Mouse (Mus musculus) neutrophil, adult 59 days (primary cell): ENCODE results near the gene Cass4. TPM values are rescaled to one million over a fixed set of nuclear protein-coding genes. Genes with fewer than 3 reads are reported as not detected.

Experiments
- total RNA-seq, 2 experiments: library from RNA; stranded (reverse); gene quantifications; 1 replicate in 1 of 2; 2 replicates in 1 of 2; pipeline ENCODE4 v1.2.4; 2023

Cass4 gene
- 10 to 100 TPM; 21.1 to 31.3 TPM for total RNA-seq

GRCm38 (mm10) chr2:172393391-172394051 is at the start of gene Cass4:
Gene Cass4 (plus strand): TSS chr2:172393794.

DNA sequence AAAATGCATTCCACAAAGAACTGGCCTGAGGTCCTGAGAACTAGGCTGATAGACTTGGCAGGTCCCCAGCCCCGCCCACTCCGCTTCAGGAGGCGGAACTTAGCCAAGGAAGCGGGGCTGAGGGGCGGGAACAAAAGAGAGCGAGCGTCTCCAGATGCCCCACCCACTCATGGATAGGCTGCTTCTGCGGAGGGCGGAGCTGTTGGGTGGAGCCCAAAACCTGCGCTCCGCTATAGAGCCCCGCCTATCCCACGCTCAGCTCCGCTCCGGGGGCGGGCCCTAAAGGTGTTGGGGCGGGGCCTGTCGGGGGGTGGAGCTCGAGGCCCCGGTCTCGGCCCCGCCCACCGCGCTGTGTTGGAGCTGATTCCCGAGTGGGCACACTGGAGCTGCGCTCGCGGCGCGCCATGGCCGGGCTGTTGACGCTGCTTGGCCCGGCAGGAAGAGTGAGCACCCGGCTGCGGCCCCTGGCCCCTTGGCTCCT is 48.3 kb upstream of the Cass4 start, which contains the start of gene Fam210b:
Fam210b (plus strand) TSS at position 308 of the 481 bp plus-strand sequence.

DNA sequence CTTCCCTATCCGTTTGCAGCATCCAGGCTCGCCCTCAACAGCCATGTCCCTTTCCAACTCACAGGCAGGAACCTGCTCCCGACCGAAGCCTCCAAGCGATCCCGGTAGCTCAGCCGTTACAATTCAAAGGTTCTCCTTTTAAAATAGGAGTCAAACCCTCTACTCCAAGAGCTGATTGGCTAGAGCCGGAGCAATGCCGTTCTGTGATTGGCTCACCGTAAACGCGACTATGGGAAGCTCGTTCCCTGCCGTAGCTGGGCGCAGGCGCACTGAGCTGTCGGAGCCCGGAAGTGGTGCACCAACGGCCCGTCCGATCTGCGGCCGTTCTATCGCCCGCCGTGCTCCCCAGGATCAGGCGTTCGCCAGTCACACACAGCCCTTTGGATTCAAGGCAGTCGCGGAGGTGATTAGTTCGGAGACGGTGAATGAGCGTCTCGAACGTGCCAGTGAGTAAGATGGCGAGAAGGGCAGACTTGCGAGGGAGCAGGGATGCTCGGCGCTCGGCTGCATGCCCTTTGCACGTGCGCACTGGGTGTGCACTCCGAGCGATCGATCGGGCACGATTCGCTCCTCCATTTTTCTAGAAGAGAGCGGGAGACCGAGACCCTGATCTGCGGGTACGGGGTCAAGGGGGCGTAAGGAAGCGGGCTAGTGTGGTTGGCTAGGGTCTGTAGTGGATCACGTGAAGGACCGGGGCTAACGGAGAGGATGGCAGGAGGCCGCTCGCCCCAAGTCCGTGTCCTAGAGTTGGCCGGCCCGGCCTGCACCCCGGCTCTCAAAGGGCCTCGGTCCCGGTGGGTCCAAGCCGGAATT is 23.0 kb upstream of the Cass4 start, which contains the start of the genes Aurka and Cstf1:
Aurka (minus strand) TSS at position 125 of the 813 bp plus-strand sequence.
Cstf1 (plus strand) TSS at position 271 of the 813 bp plus-strand sequence.

DNA sequence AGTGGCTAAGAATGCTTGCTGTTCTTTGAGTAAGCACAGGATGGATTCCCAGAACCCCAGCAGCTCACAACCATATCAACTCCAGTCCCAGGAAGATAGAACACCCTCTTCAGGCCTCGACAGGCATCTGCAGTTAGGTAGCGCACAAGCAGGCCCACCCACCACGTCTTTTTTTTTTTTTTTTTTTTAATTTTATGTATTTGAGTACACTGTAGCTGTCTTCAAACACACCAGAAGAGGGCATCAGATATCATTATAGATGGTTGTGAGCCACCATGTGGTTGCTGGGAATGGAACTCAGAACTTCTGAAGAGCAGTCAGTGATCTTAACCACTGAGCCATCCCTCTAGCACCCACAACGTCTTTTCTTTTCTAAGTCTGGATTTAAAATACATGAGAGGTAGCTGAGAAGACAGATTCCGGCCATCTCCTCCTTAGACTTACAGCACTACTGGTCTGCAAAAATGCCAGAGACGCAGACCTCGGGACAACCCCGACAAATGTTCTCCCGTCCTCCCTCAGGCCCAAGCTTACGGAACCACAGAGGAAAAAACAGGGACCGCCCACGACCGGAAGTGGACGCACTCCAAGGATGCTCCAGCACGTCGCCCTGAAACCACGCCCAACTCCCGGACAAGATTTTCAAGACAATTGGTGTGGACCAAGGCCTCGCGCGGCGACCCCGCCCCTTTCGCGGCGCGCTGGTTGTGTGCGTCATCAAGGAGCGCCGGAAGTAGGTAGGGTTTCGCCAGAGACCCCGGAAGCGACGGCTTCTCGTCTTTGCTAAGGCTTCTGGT is 46.4 kb downstream of the Cass4 start, which contains the start of gene Rtf2:
Rtf2 (plus strand) TSS at position 714 of the 797 bp plus-strand sequence.

DNA sequence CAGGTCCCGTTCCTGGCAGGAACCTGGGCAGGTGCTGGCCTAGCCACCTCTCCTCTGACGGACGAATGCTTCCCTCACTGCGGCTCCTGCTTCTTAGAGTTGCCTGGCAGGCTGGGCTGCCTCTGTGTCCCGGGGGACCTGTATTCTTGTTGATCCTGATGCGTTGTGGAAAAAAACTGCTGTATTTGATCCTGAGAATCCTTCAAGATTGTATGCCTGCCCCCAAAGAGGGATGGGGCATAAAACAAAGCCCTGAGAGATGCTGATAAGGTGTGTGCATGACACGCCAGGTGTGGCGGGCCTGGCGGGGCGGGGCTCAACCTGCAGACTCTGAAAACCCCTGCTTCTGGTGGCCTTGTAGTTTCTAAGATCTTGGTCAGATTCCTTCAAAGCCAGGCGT is 64.9 kb downstream of the Cass4 start, which contains the start of gene Gcnt7:
Gcnt7 (minus strand) TSS at position 101 of the 400 bp plus-strand sequence.

GRCm38 (mm10) chr2:172472318-172472717 is 78.7 kb downstream of the Cass4 start, which contains the start of gene Fam209:
Gene Fam209 (plus strand): TSS chr2:172472520.

Other genes with a start within 250 kb of the Cass4 start
- not detected for gene Mc3r, start 145.3 kb upstream of the Cass4 start, total RNA-seq
- gene Fam210b, start 48.2 kb upstream of the Cass4 start, total RNA-seq = 1 to 10 TPM; 3.6 to 4.1 TPM
- 10 to 100 TPM; 48.2 to 48.4 TPM for gene Aurka, start 23.3 kb upstream of the Cass4 start, total RNA-seq
- gene Cstf1, start 23.1 kb upstream of the Cass4 start, total RNA-seq = 10 to 100 TPM; 17.8 to 22.4 TPM
- 100 to 1,000 TPM; 117 to 129 TPM for gene Rtf2, start 46.8 kb downstream of the Cass4 start, total RNA-seq
- not detected for gene Gcnt7, start 64.8 kb downstream of the Cass4 start, total RNA-seq
- gene Fam209, start 78.7 kb downstream of the Cass4 start, total RNA-seq = 1 to 10 TPM; 5.6 to 8.0 TPM
- gene Tfap2c, start 155.8 kb downstream of the Cass4 start, total RNA-seq = not detected